ENCODE assay signal across 8 mouse cellular contexts in the genomic region with DNA sequence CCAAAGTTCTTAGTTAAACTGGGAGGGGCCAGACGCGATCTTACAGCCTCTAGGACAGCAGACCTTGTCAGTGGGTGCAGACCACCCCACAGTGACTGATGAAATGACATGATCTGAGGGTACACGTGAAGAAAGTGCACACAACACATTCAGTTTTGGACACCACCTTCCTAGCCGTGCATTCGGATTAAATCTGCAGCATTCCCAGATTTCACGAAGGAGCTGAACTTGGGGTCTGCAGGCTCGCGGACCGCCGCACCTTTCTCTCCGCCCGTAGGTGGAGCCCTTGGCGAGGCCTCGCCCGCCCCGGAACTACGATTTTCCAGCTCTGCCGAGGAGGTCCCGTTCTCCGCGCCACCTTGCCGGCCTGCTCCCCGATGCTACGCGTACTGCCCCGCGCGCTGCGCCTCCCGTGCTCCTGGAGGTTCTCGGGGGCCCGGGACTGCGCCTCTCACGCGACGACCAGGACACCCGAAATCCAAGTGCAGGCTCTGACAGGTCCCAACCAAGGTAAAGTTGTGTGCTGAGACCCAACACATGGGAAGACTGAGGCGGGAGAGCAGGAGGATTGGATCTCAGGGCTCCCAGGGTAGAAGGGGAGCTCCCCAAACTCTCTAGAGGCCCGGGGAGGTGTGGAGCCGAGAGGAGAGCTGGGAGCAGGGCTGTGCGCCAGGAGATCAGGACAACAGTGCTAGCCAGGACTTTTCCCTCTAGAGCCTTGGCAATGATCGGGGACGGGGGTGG. TPM values are rescaled to one million over a fixed set of nuclear protein-coding genes. Genes with fewer than 3 reads are reported as not detected.
DNase-seq lines count a peak whose midpoint lies in the region; ATAC-seq and TF ChIP-seq lines count a peak whose summit lies in the region.

A gene (plus strand): TSS at position 286 of the 744 bp plus-strand sequence.

- H3K4me3 ChIP-seq in embryonic facial prominence, embryonic 11.5 days (ENCODE audit: low read depth, low read length) = peak within 1 kb of the TSS; percentile 61
- peak within 1 kb of the TSS; percentile 64 for H3K4me3 ChIP-seq in liver, embryonic 16.5 days (ENCODE audit: low read depth, low read length)
- peak within 1 kb of the TSS; percentile 45 for H3K4me3 ChIP-seq in olfactory bulb, adult 2 months (ENCODE audit: insufficient read depth, low read depth, low read length)

- H3K9ac ChIP-seq in embryonic facial prominence, embryonic 11.5 days (replicated peaks; ENCODE audit: low read length) = peak within 1 kb of the TSS; percentile 77
- H3K9ac ChIP-seq in liver, embryonic 16.5 days (ENCODE audit: low read depth, low read length) = peak within 1 kb of the TSS; percentile 55

- H3K4me1 ChIP-seq in embryonic facial prominence, embryonic 11.5 days (ENCODE audit: control insufficient read depth, insufficient read depth, low read length) = peaks cover 3% of the 10 kb centered on the region; the same call in 1 of the 2 replicates
- no peaks in the 10 kb centered on the region for H3K4me1 ChIP-seq in liver, embryonic 16.5 days (ENCODE audit: control insufficient read depth, low read depth, low read length)
- peaks cover 8% of the 10 kb centered on the region for H3K4me1 ChIP-seq in olfactory bulb, adult 2 months (ENCODE audit: control insufficient read depth, insufficient read depth, low read length)

- peak; percentile 29; the same call in 1 of the 2 replicates for ATAC-seq in embryonic facial prominence, embryonic 11.5 days (replicated peaks; ENCODE audit: insufficient number of reproducible peaks, low FRiP score, low TSS enrichment, low read depth)
- peak; percentile 45; the same call in 1 of the 2 replicates for ATAC-seq in liver, embryonic 16.5 days (ENCODE audit: low read depth)

- no peak for TF ChIP-seq POLR2A in olfactory bulb, adult 2 months (IDR thresholded peaks at IDR 0.05; ENCODE audit: insufficient read depth, low read depth, low read length)

- H3K9me3 ChIP-seq in embryonic facial prominence, embryonic 11.5 days (replicated peaks; ENCODE audit: control insufficient read depth, low read length) = no peaks in the 10 kb centered on the region
- H3K9me3 ChIP-seq in liver, embryonic 16.5 days (replicated peaks; ENCODE audit: control insufficient read depth, low read length) = no peaks in the 10 kb centered on the region

- peak within 1 kb of the TSS; percentile 97 for H3K4me2 ChIP-seq in embryonic facial prominence, embryonic 11.5 days (ENCODE audit: low read depth, low read length)
- H3K4me2 ChIP-seq in liver, embryonic 16.5 days (ENCODE audit: low read depth, low read length) = peak within 1 kb of the TSS; percentile 65

- H3K27me3 ChIP-seq in embryonic facial prominence, embryonic 11.5 days (ENCODE audit: control insufficient read depth, insufficient read depth, low read length) = no peaks in the 10 kb centered on the region
- peaks cover 14% of the 10 kb centered on the region for H3K27me3 ChIP-seq in liver, embryonic 16.5 days (ENCODE audit: control insufficient read depth, insufficient read depth, low read depth, low read length)

- no peak within 1 kb of the TSS for H3K27ac ChIP-seq in embryonic facial prominence, embryonic 11.5 days (replicated peaks; ENCODE audit: low read depth, low read length)
- no peak within 1 kb of the TSS; the same call in 1 of the 2 replicates for H3K27ac ChIP-seq in liver, embryonic 16.5 days (ENCODE audit: low read length)
- no peak within 1 kb of the TSS for H3K27ac ChIP-seq in olfactory bulb, adult 2 months (ENCODE audit: insufficient read depth, low read depth, low read length)

- DNase-seq in B cell, adult 2 months = peak; percentile 3 to 7
- peak; percentile 74 for DNase-seq in adrenal gland, postnatal 10 days
- DNase-seq in embryonic facial prominence, embryonic 11.5 days (ENCODE audit: low spot score) = peak; percentile 79
- DNase-seq in heart, adult 9 months (ENCODE audit: low spot score in 2 of 2) = peak; percentile 24 to 33
- DNase-seq in kidney, adult 9 months = peak; percentile 66
- peak; percentile 14 to 37 for DNase-seq in urinary bladder, postnatal 36 days (ENCODE audit: low spot score in 2 of 2)

- WGBS in embryonic facial prominence, embryonic 11.5 days = 1% methylated on average over 41 of the region's 43 CpGs
- WGBS in liver, embryonic 16.5 days (ENCODE audit: insufficient replicate concordance) = under 1% methylated on average over 43 of the region's 43 CpGs
- WGBS in olfactory bulb, adult 2 months = 1% methylated on average over 43 of the region's 43 CpGs

- H3K36me3 ChIP-seq in embryonic facial prominence, embryonic 11.5 days (replicated peaks; ENCODE audit: control insufficient read depth, insufficient read depth, low read depth, low read length) = no peaks in the 10 kb centered on the region
- H3K36me3 ChIP-seq in liver, embryonic 16.5 days (ENCODE audit: control insufficient read depth, insufficient read depth) = no peaks in the 10 kb centered on the region

- peak; percentile 30; the same call in 1 of the 2 replicates for TF ChIP-seq CTCF in olfactory bulb, adult 2 months (IDR thresholded peaks at IDR 0.05; ENCODE audit: insufficient read depth, low read depth, low read length)

RNA-seq across cellular contexts. Expression of the gene that starts here (rescaled TPM):
- total RNA-seq in adrenal gland, postnatal 10 days (2021) = 10 to 100 TPM; 29.1 to 33.8 TPM
- polyA plus RNA-seq in embryonic facial prominence, embryonic 11.5 days (2014; fragmentation: Nextera tagmentation; extraction: Ambion mirVana) = 24.4 and 25.3 TPM in 2 replicates
- polyA plus RNA-seq in liver, embryonic 16.5 days (2015; fragmentation: Nextera tagmentation; extraction: Ambion mirVana) = 20.5 and 24.2 TPM in 2 replicates
- polyA plus RNA-seq in olfactory bulb, adult 2 months (2012; ENCODE audit: insufficient read depth, insufficient read length, low replicate concordance, missing spikeins) = not detected in 2 replicates

Comparison
In these comparisons a context has a peak if more than half of its experiments do, and no peak if none do; other contexts are left out.
1. RNA of the gene that starts here (polyA plus RNA-seq): 24.4 to 25.3 TPM in embryonic facial prominence, embryonic 11.5 days and 20.5 to 24.2 TPM in liver, embryonic 16.5 days; not detected in olfactory bulb, adult 2 months; every median in the first group is over 10 times any median in the second.
2. DNase-seq: peak in every context shown above with its lines; median percentile 79 in embryonic facial prominence, embryonic 11.5 days; 74 in adrenal gland, postnatal 10 days; 66 in kidney, adult 9 months; 28 in heart, adult 9 months; 26 in urinary bladder, postnatal 36 days; 5 in B cell, adult 2 months.
3. Peak in every context shown above with its lines, with median percentiles within 50 percentile points of each other: H3K4me3 ChIP-seq.